Mouse (Mus musculus): ENCODE measurements around the gene Msmb.
"Not testable (repeated sequence)": the region's sequence is repeated elsewhere in the genome, so short reads cannot be mapped to it uniquely, and the experiment has no call there.

DNA sequence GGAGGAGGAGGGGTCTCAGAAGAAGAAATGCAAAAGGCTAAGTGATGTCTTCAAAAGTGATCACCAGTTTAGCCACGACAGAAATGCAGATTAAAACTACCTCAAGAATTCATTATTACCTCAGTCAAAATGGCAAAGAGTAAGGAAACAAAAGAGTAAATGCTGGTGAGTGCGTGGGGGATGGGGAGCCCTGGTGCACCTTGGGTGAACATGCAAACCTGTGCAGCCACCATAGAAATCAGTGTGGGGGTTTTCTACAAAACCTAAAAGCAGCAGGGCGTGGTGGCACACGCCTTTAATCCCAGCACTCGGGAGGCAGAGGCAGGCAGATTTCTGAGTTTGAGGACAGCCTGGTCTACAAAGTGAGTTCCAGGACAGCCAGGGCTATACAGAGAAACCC is 16.6 kb upstream of the Msmb start:
- not testable (repeated sequence) for TF ChIP-seq EP300, CTCF (IDR thresholded peaks at IDR 0.05; ENCODE audit: low read depth)

Data from heart, postnatal 0 days (tissue).